Mouse (Mus musculus) hindbrain, embryonic 16.5 days (tissue): ENCODE results near the gene Alpl. TPM values are rescaled to one million over a fixed set of nuclear protein-coding genes. Genes with fewer than 3 reads are reported as not detected.

Experiments used
- ATAC-seq: fragments of 200-750 bp; cut with Nextera tagmentation; 2 replicates; pipeline ENCODE4 v1.8.0; 2017; ENCODE audit warnings: moderate TSS enrichment, moderate library complexity
- H3K27ac ChIP-seq: fragments of 300-500 bp; sonication (generic); 2 replicates; pipeline ENCODE4 v1.5.1; 2014; ENCODE audit warnings: low read depth, mild to moderate bottlenecking, control low read depth, low read length, moderate library complexity
- H3K27me3 ChIP-seq: fragments of 300-500 bp; sonication (generic); replicated peaks from 2 replicates; pipeline ENCODE4 v1.6.1; 2014; ENCODE audit warnings: low read length; ENCODE audit not compliant: control insufficient read depth, insufficient read depth
- H3K36me3 ChIP-seq: fragments of 300-500 bp; sonication (generic); 2 replicates; pipeline ENCODE4 v1.6.1; 2014; ENCODE audit warnings: mild to moderate bottlenecking, low read length, moderate library complexity, mixed read lengths; ENCODE audit not compliant: control insufficient read depth, insufficient read depth
- H3K4me1 ChIP-seq: fragments of 300-500 bp; sonication (generic); 2 replicates; pipeline ENCODE4 v1.6.1; 2014; ENCODE audit warnings: low read depth, low read length; ENCODE audit not compliant: control insufficient read depth, insufficient read depth
- H3K4me2 ChIP-seq: fragments of 300-500 bp; sonication (generic); 2 replicates; pipeline ENCODE4 v1.6.1; 2014; ENCODE audit warnings: mild to moderate bottlenecking, low read length, control low read depth, moderate library complexity
- H3K4me3 ChIP-seq: fragments of 300-500 bp; sonication (generic); 2 replicates; pipeline ENCODE4 v1.5.1; 2014; ENCODE audit warnings: mild to moderate bottlenecking, low read length, control low read depth, moderate library complexity
- H3K9ac ChIP-seq: fragments of 300-500 bp; sonication (generic); 2 replicates; pipeline ENCODE4 v1.6.1; 2014; ENCODE audit warnings: low read depth, mild to moderate bottlenecking, control low read depth, low read length, moderate library complexity
- H3K9me3 ChIP-seq: fragments of 300-500 bp; sonication (generic); 2 replicates; pipeline ENCODE4 v1.6.1; 2014; ENCODE audit warnings: mild to moderate bottlenecking, low read length, moderate library complexity; ENCODE audit not compliant: control insufficient read depth
- WGBS: fragments of 180-500 bp; shearing (Covaris S2); extraction: QIAGEN DNeasy Blood & Tissue Kit; methylation state at CpG from one replicate; pipeline ENCODE4 v1.1.7; 2014; 5-methylcytosine and 5-hydroxymethylcytosine counted together
- polyA plus RNA-seq: library from polyadenylated mRNA; unstranded; fragments of >200 nt; fragmentation: Nextera tagmentation; extraction: Ambion mirVana; gene quantifications from 2 replicates; pipeline ENCODE4 v1.2.1, GENCODE M21; 2015

Gene Alpl
- polyA plus RNA-seq, 1 experiment from 2014 or later: 18.0 TPM

GRCm38 (mm10) chr4:137753199-137753598 lies 43.0 kb downstream of the Alpl start:
- no peaks in the 10 kb centered on the region for H3K27me3 ChIP-seq
- H3K36me3 ChIP-seq: no peaks in the 10 kb centered on the region
- no peak overlapping the region for H3K4me2 ChIP-seq
- no peak overlapping the region for H3K4me3 ChIP-seq
- no peaks in the 10 kb centered on the region for H3K9me3 ChIP-seq
- H3K9ac ChIP-seq: no peak overlapping the region
- 78% methylated on average over 7 of the region's 7 CpGs for WGBS
- H3K4me1 ChIP-seq: no peaks in the 10 kb centered on the region
- ATAC-seq: no peak
- no peak overlapping the region for H3K27ac ChIP-seq

- H3K27ac ChIP-seq: no peak overlapping the region
- ATAC-seq: no peak
- H3K4me1 ChIP-seq: no peaks in the 10 kb centered on the region
- H3K4me2 ChIP-seq: no peak overlapping the region
- H3K36me3 ChIP-seq: no peaks in the 10 kb centered on the region
- no peaks in the 10 kb centered on the region for H3K9me3 ChIP-seq
- H3K27me3 ChIP-seq: no peaks in the 10 kb centered on the region
- 84% methylated on average over 15 of the region's 15 CpGs for WGBS
- no peak overlapping the region for H3K4me3 ChIP-seq
- H3K9ac ChIP-seq: no peak overlapping the region
Measured at GRCm38 (mm10) chr4:137752471-137752870, 43.7 kb downstream of the Alpl start.

GRCm38 (mm10) chr4:137751717-137752116 lies 44.5 kb downstream of the Alpl start:
- Histone ChIP-seq H3K36me3 (no peaks in the 10 kb centered on the region), H3K9me3 (no peaks in the 10 kb centered on the region), H3K27me3 (no peaks in the 10 kb centered on the region), H3K4me2 (no peak overlapping the region), H3K27ac (no peak overlapping the region), H3K4me3 (no peak overlapping the region), H3K9ac (no peak overlapping the region), H3K4me1 (no peaks in the 10 kb centered on the region)
- 69% methylated on average over 9 of the region's 9 CpGs for WGBS
- no peak for ATAC-seq

GRCm38 (mm10) chr4:137751310-137751709 lies 44.9 kb downstream of the Alpl start:
- Histone ChIP-seq H3K27ac (no peak overlapping the region), H3K27me3 (no peaks in the 10 kb centered on the region), H3K36me3 (no peaks in the 10 kb centered on the region), H3K9me3 (no peaks in the 10 kb centered on the region), H3K4me2 (no peak overlapping the region), H3K4me1 (no peaks in the 10 kb centered on the region), H3K9ac (no peak overlapping the region), H3K4me3 (no peak overlapping the region)
- 79% methylated on average over 8 of the region's 8 CpGs for WGBS
- no peak for ATAC-seq

- Histone ChIP-seq H3K27ac (no peak overlapping the region), H3K4me2 (no peak overlapping the region), H3K9me3 (no peaks in the 10 kb centered on the region), H3K36me3 (no peaks in the 10 kb centered on the region), H3K27me3 (no peaks in the 10 kb centered on the region), H3K4me1 (no peaks in the 10 kb centered on the region), H3K9ac (no peak overlapping the region), H3K4me3 (no peak overlapping the region)
- 77% methylated on average over 9 of the region's 9 CpGs for WGBS
- no peak for ATAC-seq
Measured at GRCm38 (mm10) chr4:137750121-137750520, 46.1 kb downstream of the Alpl start.

DNA sequence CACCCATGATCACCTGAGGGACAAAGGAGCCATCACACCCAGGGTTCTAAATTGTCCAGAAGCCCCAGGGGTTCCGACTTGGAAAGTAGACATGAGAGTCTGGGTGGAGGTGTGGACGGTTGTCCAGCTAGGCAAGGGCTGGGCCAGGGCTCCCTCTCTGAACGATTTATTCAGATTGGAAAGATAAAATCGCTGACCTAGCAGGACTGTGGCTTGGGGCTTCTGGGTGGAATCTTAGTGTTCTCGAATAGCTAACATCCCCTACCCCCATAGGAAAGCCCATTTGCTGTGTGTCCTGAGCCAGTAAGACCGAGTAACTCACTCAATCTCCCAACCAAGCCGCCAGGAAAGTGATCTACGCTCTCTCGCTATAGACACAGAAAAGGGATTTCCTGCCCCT lies 46.5 kb downstream of the Alpl start:
- Histone ChIP-seq H3K4me2 (no peak overlapping the region), H3K36me3 (no peaks in the 10 kb centered on the region), H3K4me1 (no peaks in the 10 kb centered on the region), H3K27ac (no peak overlapping the region), H3K9ac (no peak overlapping the region), H3K9me3 (no peaks in the 10 kb centered on the region), H3K27me3 (no peaks in the 10 kb centered on the region), H3K4me3 (no peak overlapping the region)
- ATAC-seq: no peak
- 76% methylated on average over 9 of the region's 9 CpGs for WGBS

- Histone ChIP-seq H3K27me3 (no peaks in the 10 kb centered on the region), H3K9me3 (no peaks in the 10 kb centered on the region), H3K4me1 (no peaks in the 10 kb centered on the region), H3K36me3 (no peaks in the 10 kb centered on the region), H3K4me2 (no peak overlapping the region), H3K9ac (0 out of 2 replicates have a peak overlapping the region, but pooled peaks have one; percentile 2), H3K27ac (no peak overlapping the region; the same call in 1 of the 2 replicates), H3K4me3 (no peak overlapping the region)
- peak; percentile 37; the same call in 1 of the 2 replicates for ATAC-seq
- whole genome bisulfite sequencing: 64% methylated on average over 4 of the region's 4 CpGs
Measured at GRCm38 (mm10) chr4:137748726-137749125, 47.5 kb downstream of the Alpl start.

- H3K9me3 ChIP-seq: no peaks in the 10 kb centered on the region
- no peak overlapping the region for H3K9ac ChIP-seq
- no peak for ATAC-seq
- H3K4me2 ChIP-seq: no peak overlapping the region
- no peak overlapping the region for H3K27ac ChIP-seq
- H3K4me1 ChIP-seq: no peaks in the 10 kb centered on the region
- H3K4me3 ChIP-seq: no peak overlapping the region
- WGBS: 82% methylated on average over 5 of the region's 5 CpGs
- H3K27me3 ChIP-seq: no peaks in the 10 kb centered on the region
- no peaks in the 10 kb centered on the region for H3K36me3 ChIP-seq
Measured at GRCm38 (mm10) chr4:137747590-137747989, 48.6 kb downstream of the Alpl start.

GRCm38 (mm10) chr4:137747091-137747490 lies 49.1 kb downstream of the Alpl start:
- no peak for ATAC-seq
- no peaks in the 10 kb centered on the region for H3K36me3 ChIP-seq
- H3K9me3 ChIP-seq: no peaks in the 10 kb centered on the region
- H3K27me3 ChIP-seq: no peaks in the 10 kb centered on the region
- no peak overlapping the region for H3K4me2 ChIP-seq
- H3K27ac ChIP-seq: no peak overlapping the region
- WGBS: 83% methylated on average over 9 of the region's 9 CpGs
- no peak overlapping the region for H3K4me3 ChIP-seq
- H3K9ac ChIP-seq: no peak overlapping the region
- no peaks in the 10 kb centered on the region for H3K4me1 ChIP-seq

DNA sequence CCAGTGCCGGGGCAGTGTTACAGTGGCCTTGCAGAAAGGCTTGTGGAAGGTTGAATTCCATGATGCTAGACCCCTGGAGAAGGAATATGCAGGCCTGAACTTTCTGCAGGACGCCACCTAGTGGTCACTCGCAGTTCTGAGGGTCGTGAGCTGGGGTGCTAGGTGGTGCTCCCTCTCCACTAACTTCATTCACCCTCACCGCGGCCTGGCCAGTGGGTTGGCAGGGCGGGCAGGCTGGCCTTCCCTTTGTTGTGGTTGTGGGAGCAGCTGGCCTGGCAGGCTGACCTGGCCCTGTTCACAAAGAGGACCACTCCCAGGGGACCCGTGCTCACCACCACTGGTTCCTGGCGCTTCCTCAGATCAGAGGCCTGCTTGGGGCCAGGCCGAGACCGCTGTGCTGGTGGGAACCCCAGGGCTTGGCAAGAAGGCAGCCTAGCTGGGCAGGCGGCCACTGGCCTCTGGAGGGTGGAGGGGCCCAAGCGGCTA lies 51.7 kb downstream of the Alpl start:
- no peaks in the 10 kb centered on the region for H3K9me3 ChIP-seq
- H3K4me2 ChIP-seq: no peak overlapping the region
- WGBS: 51% methylated on average over 13 of the region's 13 CpGs
- peak overlapping the region; percentile 17; the same call in 1 of the 2 replicates for H3K27ac ChIP-seq
- H3K4me3 ChIP-seq: no peak overlapping the region
- no peaks in the 10 kb centered on the region for H3K36me3 ChIP-seq
- no peak overlapping the region for H3K9ac ChIP-seq
- ATAC-seq: peak; percentile 50
- no peaks in the 10 kb centered on the region for H3K27me3 ChIP-seq
- peaks cover 2% of the 10 kb centered on the region; the same call in 1 of the 2 replicates for H3K4me1 ChIP-seq
